Mouse (Mus musculus): ENCODE results near the gene Rbms3.

GRCm38 (mm10) chr9:117092177-117092555 lies 537.5 kb downstream of the Rbms3 start:
- TF ChIP-seq POLR2A (IDR thresholded peaks at IDR 0.05; ENCODE audit: borderline replicate concordance, control insufficient read depth, low read depth, low read length) = no peak
- no peak for TF ChIP-seq CTCF (IDR thresholded peaks at IDR 0.05; ENCODE audit: control insufficient read depth, insufficient read depth, low read length)

All from bone marrow, adult 2 months (tissue).